Mouse (Mus musculus) layer of hippocampus, adult 6 months (tissue): ENCODE measurements around the gene Nt5dc2. TPM values are rescaled to one million over a fixed set of nuclear protein-coding genes. Genes with fewer than 3 reads are reported as not detected.

Experiments used
- long read RNA-seq, 2 experiments: library from polyadenylated mRNA; unstranded; transcript quantifications; one replicate each; pipeline ENCODE4 v2.0.0; 2019 to 2020
- polyA plus RNA-seq: library from polyadenylated mRNA; unstranded; fragments of <200 nt; fragmentation: Nextera tagmentation; gene quantifications from 2 replicates; pipeline ENCODE4 v1.2.3, GENCODE M21; 2021

Nt5dc2 gene
- polyA plus RNA-seq: 23.3 and 23.4 TPM in 2 replicates
- long read RNA-seq, experiment 1, partial matches to known transcripts: 8 of 13 reads
- long read RNA-seq, experiment 1, other reads (novel, unspliced or antisense): 2 of 13 reads
- long read RNA-seq, experiment 2, transcript Nt5dc2-204 (14 exons, 1,848 nt): major isoform, 8 of 12 reads
- long read RNA-seq, experiment 2, partial matches to known transcripts: 2 of 12 reads
- long read RNA-seq, experiment 2, other reads (novel, unspliced or antisense): 2 of 12 reads

GRCm38 (mm10) chr14:31130236-31131220, at the start of gene Nt5dc2:
TSS of gene Nt5dc2 (plus strand) at chr14:31131053.

GRCm38 (mm10) chr14:31128826-31129219, 2.0 kb upstream of the Nt5dc2 start, which contains the start of gene Smim4:
TSS of gene Smim4 (minus strand) at chr14:31128956.

DNA sequence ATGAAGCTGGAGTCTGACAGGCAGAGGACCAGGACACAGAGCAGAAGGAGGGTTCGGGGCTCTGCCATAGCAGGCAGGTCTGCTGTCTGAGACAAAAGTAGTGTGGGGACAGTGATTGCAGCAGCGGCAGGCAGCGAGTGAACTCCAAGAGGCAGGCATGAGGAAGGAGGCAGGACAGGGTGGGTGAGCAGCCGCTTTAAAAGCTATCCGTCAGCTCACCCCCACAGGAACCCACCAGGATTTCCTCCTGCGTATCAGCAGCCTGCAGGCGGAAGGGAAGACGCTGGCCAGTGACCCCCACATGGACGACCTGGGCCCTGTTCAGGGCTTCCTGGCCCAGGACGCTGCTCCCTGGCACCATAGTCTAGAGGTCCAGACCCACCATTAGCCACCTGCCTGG, 37.6 kb downstream of the Nt5dc2 start, which contains the start of gene Stab1:
Gene Stab1 (minus strand): TSS at position 217 of the 400 bp plus-strand sequence.

Other genes with a start within 250 kb of the Nt5dc2 start
- gene Itih4, start 244.6 kb upstream of the Nt5dc2 start, polyA plus RNA-seq: not detected in 2 replicates
- 15.1 and 21.6 TPM in 2 replicates for gene Itih3, start 207.3 kb upstream of the Nt5dc2 start, polyA plus RNA-seq
- not detected in 2 replicates for gene Itih1, start 187.8 kb upstream of the Nt5dc2 start, polyA plus RNA-seq
- gene Nek4, start 179.7 kb upstream of the Nt5dc2 start, polyA plus RNA-seq: 6.8 and 8.2 TPM in 2 replicates
- 14.6 and 14.9 TPM in 2 replicates for gene Glt8d1, start 129.7 kb upstream of the Nt5dc2 start, polyA plus RNA-seq
- gene Spcs1, start 129.4 kb upstream of the Nt5dc2 start, polyA plus RNA-seq: 565 and 597 TPM in 2 replicates
- 7.9 and 9.7 TPM in 2 replicates for gene Pbrm1, start 111.9 kb upstream of the Nt5dc2 start, polyA plus RNA-seq
- 14.9 TPM in 2 replicates for gene Gnl3, start 111.9 kb upstream of the Nt5dc2 start, polyA plus RNA-seq
- 136 and 163 TPM in 2 replicates for gene Smim4, start 2.1 kb upstream of the Nt5dc2 start, polyA plus RNA-seq
- 6.7 and 8.1 TPM in 2 replicates for gene Stab1, start 37.6 kb downstream of the Nt5dc2 start, polyA plus RNA-seq
- gene Tnnc1, start 77.3 kb downstream of the Nt5dc2 start, polyA plus RNA-seq: 2.8 and 5.2 TPM in 2 replicates
- 170 and 174 TPM in 2 replicates for gene Nisch, start 85.9 kb downstream of the Nt5dc2 start, polyA plus RNA-seq
- gene Sema3g, start 86.8 kb downstream of the Nt5dc2 start, polyA plus RNA-seq: 0.06 and 0.13 TPM in 2 replicates
- 3.5 and 4.3 TPM in 2 replicates for gene Phf7, start 120.3 kb downstream of the Nt5dc2 start, polyA plus RNA-seq
- 66.7 and 67.4 TPM in 2 replicates for gene Bap1, start 120.4 kb downstream of the Nt5dc2 start, polyA plus RNA-seq
- 3.5 and 4.3 TPM in 2 replicates for gene Dnah1, start 192.8 kb downstream of the Nt5dc2 start, polyA plus RNA-seq
- gene Capn7, start 205.6 kb downstream of the Nt5dc2 start, polyA plus RNA-seq: 13.8 and 15.4 TPM in 2 replicates